Mouse (Mus musculus) neutrophil, adult 5-6 weeks (primary cell): Measurements from ENCODE around the gene Gabrb1. TPM values are rescaled to one million over a fixed set of nuclear protein-coding genes. Genes with fewer than 3 reads are reported as not detected.
A peak's percentile ranks its signal among the peaks of the same experiment; 100 is the strongest.

Experiments used
- ATAC-seq: fragments of 151-379, 151-347 bp; 2 replicates; pipeline ENCODE4 v1.8.0; 2017; ENCODE audit warnings: mild to moderate bottlenecking, moderate TSS enrichment; ENCODE audit not compliant: insufficient number of reproducible peaks, poor library complexity, low FRiP score, severe bottlenecking; ENCODE audit errors: extremely low read depth
- total RNA-seq: library from RNA; stranded (forward); fragments of 200-1000 nt; gene quantifications from 2 replicates; pipeline ENCODE4 v1.2.3, GENCODE M21; 2017

The Gabrb1 gene
- total RNA-seq: under 0.01 and 0.12 TPM in 2 replicates

GRCm38 (mm10) chr5:71657482-71658114 is at the start of gene Gabrb1:
Gene Gabrb1, plus strand, starts transcription at chr5:71658113.
- 0 out of 2 replicates have a peak, but pooled peaks have one; percentile 9 for ATAC-seq

DNA sequence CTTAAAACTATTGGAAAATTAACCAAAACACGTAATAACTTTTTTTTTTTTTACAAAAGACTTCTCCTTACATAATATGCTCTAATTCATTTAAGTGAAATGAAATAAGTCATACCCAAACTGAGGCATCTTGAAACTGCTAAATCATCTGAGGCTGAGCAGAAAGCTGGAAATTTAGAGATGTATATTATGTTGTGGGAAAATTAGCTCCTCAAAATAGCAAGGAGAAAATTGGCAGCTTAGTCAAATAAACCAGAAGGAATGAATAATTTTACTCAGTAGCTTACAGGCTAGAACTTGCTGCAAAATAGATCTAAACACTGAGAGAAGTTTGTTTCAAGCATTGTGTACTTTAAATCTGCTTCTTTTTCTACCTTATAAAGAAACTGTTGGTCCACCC is 49.2 kb upstream of the Gabrb1 start:
- no peak for ATAC-seq

DNA sequence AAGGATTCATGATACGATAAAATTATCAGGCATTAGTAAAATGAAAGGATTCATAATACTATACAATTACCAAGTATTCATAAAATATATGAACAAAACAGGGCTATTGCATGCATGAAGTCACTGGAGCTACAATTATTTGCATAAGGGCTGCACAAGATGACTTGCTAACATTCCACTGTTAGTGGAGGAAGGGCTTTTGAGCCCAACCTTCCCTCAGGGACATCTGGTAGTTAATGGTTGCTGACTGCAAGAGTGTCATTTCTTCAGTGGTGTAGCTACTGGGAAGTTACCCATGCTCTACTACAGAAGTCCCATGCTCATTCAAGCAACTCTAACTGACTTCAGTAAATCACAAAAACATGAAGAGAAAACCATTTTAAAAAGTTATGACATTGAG is 43.6 kb upstream of the Gabrb1 start:
- ATAC-seq: no peak

DNA sequence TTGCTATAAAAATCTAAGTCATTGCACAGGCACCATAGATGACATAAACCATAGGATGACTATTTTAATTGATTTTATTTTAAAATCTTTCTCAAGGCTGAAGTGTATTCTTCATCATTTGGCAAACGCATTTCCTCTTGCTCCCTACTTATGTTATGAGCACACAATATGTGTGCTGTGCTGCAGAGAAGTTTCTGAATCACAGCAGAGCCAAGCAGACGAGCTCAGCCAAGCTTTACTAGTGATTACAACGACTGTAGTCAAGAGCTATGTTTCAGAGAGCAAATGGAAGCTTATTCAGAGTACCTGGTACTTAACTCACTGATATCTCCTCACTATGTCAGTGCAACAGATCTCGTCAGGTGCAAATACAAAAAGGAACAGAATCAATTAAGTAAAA is 41.2 kb upstream of the Gabrb1 start:
- no peak for ATAC-seq

DNA sequence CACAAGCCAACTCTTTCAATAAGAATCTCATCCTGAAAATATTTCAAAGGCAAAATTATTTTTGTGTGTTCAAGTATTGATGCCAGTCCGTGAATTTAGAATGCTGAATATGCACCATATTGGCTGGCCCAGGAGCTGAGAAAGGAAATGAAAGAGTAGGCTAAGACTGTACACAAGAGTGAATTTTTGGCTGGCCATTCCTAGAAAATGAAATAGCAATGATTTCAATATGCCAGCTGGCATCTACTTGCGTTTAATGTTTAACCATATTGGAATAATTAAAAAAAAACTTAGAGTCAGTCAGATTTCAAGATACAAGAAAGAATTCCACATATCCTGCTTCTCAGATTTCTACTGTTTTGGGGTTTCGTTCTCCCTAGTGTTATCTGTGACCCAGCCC is 30.1 kb upstream of the Gabrb1 start:
- no peak for ATAC-seq

DNA sequence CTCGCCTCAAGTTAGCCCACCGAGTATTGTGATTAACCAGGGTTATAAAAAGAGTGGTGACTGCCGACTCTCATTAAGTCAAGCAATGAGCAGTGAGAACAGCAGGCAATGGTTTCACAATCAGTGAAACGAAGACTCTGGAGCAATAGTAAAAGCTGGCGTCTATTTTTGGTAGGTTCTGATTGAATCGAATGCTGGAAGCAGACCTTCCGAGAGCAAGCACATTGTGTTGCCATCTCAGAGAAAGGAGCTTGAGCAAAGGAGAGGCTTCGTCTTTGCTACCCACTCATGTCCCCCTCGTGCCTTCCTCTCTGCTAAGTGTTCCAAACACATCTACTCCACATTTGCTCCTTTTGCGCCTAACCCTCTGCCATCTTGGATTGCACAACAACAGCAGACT is 18.1 kb upstream of the Gabrb1 start:
- ATAC-seq: no peak

- ATAC-seq: no peak
Observed at GRCm38 (mm10) chr5:71648108-71648507, 9.8 kb upstream of the Gabrb1 start.

DNA sequence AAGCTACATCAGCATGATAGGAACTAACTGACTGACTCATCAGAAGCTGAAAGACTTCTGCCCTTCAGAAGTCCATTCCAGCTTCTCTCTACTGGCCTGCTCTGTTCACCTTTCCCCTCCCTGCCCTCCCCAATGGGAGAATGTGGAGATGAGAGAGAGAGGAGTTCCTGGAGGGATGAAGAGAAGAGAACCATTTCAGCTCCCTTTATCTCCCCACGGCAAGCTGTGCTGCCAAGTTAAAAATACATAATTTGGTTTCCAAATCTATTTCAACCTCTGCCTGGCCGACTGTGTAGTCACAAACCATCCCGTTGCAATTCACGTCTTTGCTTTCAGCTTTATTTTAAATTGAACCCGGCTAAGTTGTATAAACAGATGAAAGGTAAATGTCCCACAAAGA is 3.9 kb upstream of the Gabrb1 start:
- no peak for ATAC-seq

- ATAC-seq: no peak
Observed at GRCm38 (mm10) chr5:71656771-71657170, 1.1 kb upstream of the Gabrb1 start.

GRCm38 (mm10) chr5:71658115-71658497 is 193 bp downstream of the Gabrb1 start, which contains the start of gene Gabra4:
Gene Gabra4, minus strand, starts transcription at chr5:71658308.
- no peak for ATAC-seq

- ATAC-seq: no peak
Observed at GRCm38 (mm10) chr5:71665593-71665992, 7.7 kb downstream of the Gabrb1 start.

DNA sequence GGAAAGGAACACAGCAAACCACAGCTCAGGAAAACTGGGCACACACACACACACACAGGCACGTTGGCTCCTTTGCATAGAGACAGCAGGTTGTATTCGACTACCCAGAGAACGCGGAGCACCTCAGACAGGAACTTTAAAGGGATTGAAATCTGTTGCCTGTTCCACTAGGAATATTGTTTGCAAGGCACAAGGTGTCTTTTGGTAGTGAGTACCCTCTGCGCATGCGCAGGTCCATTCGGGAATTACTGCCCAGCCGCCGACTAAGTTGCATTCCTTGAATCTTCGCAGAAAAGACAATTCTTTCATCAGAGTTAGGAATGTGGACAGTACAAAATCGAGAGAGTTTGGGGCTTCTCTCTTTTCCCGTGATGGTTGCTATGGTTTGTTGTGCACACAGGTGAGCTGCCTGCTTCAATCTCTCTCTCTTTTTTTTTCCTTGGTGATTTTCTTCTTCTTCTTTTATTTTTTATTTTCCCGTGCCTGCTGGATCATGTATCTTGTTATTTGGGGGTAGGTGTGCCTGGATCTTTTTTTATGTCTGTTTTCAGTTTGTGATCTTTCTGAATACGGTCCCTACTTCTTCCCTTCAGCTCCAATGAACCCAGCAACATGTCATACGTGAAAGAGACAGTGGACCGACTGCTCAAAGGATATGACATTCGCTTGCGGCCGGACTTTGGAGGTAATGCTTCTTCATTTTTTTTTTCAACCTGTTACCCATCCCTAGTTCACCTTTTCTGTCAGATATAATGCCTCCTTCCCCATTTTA is 42.0 kb downstream of the Gabrb1 start:
- ATAC-seq: no peak

GRCm38 (mm10) chr5:71700468-71701272 is 42.8 kb downstream of the Gabrb1 start:
- no peak for ATAC-seq

DNA sequence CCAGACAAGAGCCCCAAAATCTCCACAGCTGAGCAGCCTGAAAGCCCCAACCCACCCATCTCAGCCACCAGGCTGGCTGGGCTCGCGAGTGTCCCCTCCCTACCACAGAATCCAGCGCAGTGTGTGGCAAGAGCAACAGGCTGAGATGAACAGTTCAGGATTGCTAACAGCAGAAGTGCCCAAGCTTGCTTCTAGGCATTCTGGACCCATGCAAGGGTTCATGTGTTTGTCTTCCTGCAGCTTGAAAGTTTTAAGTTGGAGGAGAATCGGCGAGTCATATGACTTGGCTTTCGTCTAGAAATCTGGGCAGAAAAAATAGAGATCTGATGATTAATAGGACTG is 43.3 kb downstream of the Gabrb1 start:
- no peak for ATAC-seq

- no peak for ATAC-seq
Observed at GRCm38 (mm10) chr5:71732931-71733792, 75.2 kb downstream of the Gabrb1 start.

- ATAC-seq: no peak
Observed at GRCm38 (mm10) chr5:71747411-71747810, 89.5 kb downstream of the Gabrb1 start.

DNA sequence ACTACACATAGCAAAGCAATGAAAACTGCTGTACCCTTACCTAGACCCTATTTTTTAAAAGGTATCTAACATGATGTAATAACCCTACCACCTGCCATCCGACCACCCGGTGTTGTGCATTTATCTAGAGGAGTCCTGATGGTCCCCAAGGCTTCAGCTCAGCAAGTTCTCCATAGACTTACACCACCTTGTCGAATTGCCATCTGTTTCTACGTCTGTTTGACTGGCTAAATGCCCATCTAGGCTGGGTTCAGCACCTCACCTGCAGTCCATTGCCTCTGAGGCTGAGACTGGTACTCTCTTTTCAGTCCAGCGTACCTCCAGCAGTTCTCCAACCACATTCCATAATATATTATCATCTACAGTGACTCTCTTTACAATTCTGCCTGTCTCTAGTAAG is 96.1 kb downstream of the Gabrb1 start:
- ATAC-seq: no peak

GRCm38 (mm10) chr5:71761105-71761504 is 103.2 kb downstream of the Gabrb1 start:
- no peak for ATAC-seq
